Mouse (Mus musculus) heart, postnatal 0 days (tissue): ENCODE data around the gene Rnf215.

Experiments
- CTCF ChIP-seq: IDR thresholded peaks from 2 replicates; pipeline ENCODE4 v1.5.1; 2016; ENCODE audit warnings: antibody characterized with exemption, control low read depth, low read depth
- EP300 ChIP-seq: IDR thresholded peaks from 2 replicates; pipeline ENCODE4 v1.6.1; 2016; ENCODE audit warnings: antibody characterized with exemption, low read depth

DNA sequence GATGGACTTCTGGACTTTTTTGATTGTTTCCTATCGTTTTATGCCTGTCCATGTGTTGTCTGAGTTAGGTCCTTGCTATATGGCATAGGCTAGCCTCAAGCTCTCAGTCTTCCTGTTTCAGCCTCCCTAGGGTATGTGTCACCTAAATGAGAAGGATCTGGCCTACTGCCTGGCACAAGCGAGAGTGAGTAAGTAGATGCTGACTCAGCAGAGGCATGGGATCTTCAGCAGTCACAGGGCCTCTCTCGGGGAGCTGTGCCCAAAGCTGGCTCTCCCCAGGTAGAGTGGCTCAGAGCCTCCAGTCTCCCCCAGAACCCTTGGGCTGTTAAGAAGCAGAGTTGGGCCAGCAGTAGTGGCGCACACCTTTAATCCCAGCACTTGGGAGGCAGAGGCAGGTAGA, 7.3 kb downstream of the Rnf215 start:
- no peak for TF ChIP-seq CTCF
- TF ChIP-seq EP300 = no peak
